Mouse (Mus musculus) brain, embryonic 14.5 days (tissue): ENCODE data around the gene Plin5.

Experiments used
- CTCF ChIP-seq: fragments of 200-500 bp; IDR thresholded peaks from 2 replicates; pipeline ENCODE4 v1.5.1; 2012; ENCODE audit warnings: inconsistent platforms, mild to moderate bottlenecking, moderate library complexity, borderline replicate concordance; ENCODE audit not compliant: insufficient read depth, insufficient read length; ENCODE audit errors: extremely low read depth
- POLR2A ChIP-seq: fragments of 200-500 bp; IDR thresholded peaks from 2 replicates; pipeline ENCODE4 v1.6.1; 2012; ENCODE audit warnings: mild to moderate bottlenecking, inconsistent platforms, borderline replicate concordance; ENCODE audit not compliant: poor library complexity, insufficient read depth, insufficient read length, severe bottlenecking; ENCODE audit errors: extremely low read depth

- TF ChIP-seq CTCF (no peak), POLR2A (no peak)
These were observed 50.9 kb downstream of the Plin5 start for GRCm38 (mm10) chr17:56066451-56066850.
